Comparison of ENCODE assay signal across 8 mouse cellular contexts in the genomic region with DNA sequence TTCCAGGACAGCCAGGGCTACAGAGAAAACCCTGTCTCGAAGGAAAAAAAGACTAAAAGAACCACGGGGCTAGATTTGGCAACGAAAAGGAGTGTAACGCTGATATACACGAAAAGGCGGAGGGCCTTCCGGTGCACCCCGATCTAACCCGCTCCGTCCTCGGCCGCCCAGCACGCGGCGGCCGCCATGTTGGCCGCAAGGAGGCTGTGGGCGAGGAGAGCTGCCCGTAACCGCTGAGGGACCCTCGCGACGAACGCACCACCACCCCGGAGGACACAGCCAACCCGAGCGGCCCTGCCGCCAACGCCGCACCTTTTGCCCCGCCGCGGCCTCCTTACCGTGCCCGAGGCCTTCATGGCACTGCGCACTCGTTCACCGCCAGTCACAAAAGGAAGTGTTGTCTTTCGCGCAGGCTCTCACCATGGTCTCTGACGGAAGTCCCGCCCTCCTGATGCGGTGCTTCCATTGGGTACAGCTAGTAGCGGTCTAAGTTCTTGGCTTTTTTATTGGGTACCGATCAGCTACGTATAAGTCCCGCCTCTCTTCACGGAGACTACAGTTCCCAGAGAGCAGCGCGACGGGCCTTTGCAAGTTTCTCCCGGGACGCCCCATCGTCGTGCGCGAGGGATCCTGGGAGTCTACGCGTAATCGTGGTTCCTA. TPM values are rescaled to one million over a fixed set of nuclear protein-coding genes. Genes with fewer than 3 reads are reported as not detected.
A peak's percentile ranks its signal among the peaks of the same experiment; 100 is the strongest.
DNase-seq lines count a peak whose midpoint lies in the region; ATAC-seq and TF ChIP-seq lines count a peak whose summit lies in the region.

TSS of gene Rpl18a (minus strand) at position 392 of the 660 bp plus-strand sequence.

- under 1% methylated on average over 60 of the region's 60 CpGs for WGBS in embryonic facial prominence, embryonic 13.5 days
- WGBS in kidney, adult 2 months, result under 1% methylated on average over 60 of the region's 60 CpGs
- under 1% methylated on average over 60 of the region's 60 CpGs for WGBS in limb, embryonic 12.5 days
- WGBS in midbrain, embryonic 15.5 days, result under 1% methylated on average over 60 of the region's 60 CpGs
- under 1% methylated on average over 60 of the region's 60 CpGs for WGBS in spleen, adult 2 months

- peak within 1 kb of the TSS; percentile 89 for H3K4me2 ChIP-seq in embryonic facial prominence, embryonic 13.5 days
- peak within 1 kb of the TSS; percentile 98 for H3K4me2 ChIP-seq in limb, embryonic 12.5 days
- H3K4me2 ChIP-seq in midbrain, embryonic 15.5 days, result peak within 1 kb of the TSS; percentile 92

- peaks cover 30% of the 10 kb centered on the region for H3K27me3 ChIP-seq in embryonic facial prominence, embryonic 13.5 days
- H3K27me3 ChIP-seq in kidney, adult 2 months (replicated peaks; ENCODE audit: control insufficient read depth, insufficient read depth, low read length), result no peaks in the 10 kb centered on the region
- peaks cover 34% of the 10 kb centered on the region for H3K27me3 ChIP-seq in limb, embryonic 12.5 days
- peaks cover 30% of the 10 kb centered on the region for H3K27me3 ChIP-seq in midbrain, embryonic 15.5 days (replicated peaks)
- H3K27me3 ChIP-seq in spleen, adult 2 months (ENCODE audit: control insufficient read depth, insufficient read depth, low read length), result peaks cover 8% of the 10 kb centered on the region

- ATAC-seq in embryonic facial prominence, embryonic 13.5 days (ENCODE audit: insufficient number of reproducible peaks, insufficient read depth, low FRiP score, low TSS enrichment, low read depth), result peak; percentile 97
- peak; percentile 98 for ATAC-seq in limb, embryonic 12.5 days (ENCODE audit: insufficient number of reproducible peaks, insufficient read depth, low FRiP score, low TSS enrichment, low read depth)
- peak; percentile 98 for ATAC-seq in midbrain, embryonic 15.5 days (replicated peaks)

- no peak for TF ChIP-seq CTCF in kidney, adult 2 months (conservative IDR thresholded peaks at IDR 0.05; ENCODE audit: insufficient read depth, insufficient read length, low read depth, low read length)
- no peak for TF ChIP-seq CTCF in spleen, adult 2 months (IDR thresholded peaks at IDR 0.05; ENCODE audit: extremely low read depth, insufficient read depth, insufficient read length, insufficient replicate concordance)

- peak within 1 kb of the TSS; percentile 86 for H3K4me3 ChIP-seq in embryonic facial prominence, embryonic 13.5 days
- H3K4me3 ChIP-seq in kidney, adult 2 months (ENCODE audit: insufficient read depth, low read depth, low read length), result peak within 1 kb of the TSS; percentile 82
- H3K4me3 ChIP-seq in limb, embryonic 12.5 days (replicated peaks), result peak within 1 kb of the TSS; percentile 85
- peak within 1 kb of the TSS; percentile 91 for H3K4me3 ChIP-seq in midbrain, embryonic 15.5 days
- peak within 1 kb of the TSS; percentile 95 for H3K4me3 ChIP-seq in spleen, adult 2 months (ENCODE audit: extremely low read depth, insufficient read depth, insufficient read length)

- peaks cover 32% of the 10 kb centered on the region for H3K4me1 ChIP-seq in embryonic facial prominence, embryonic 13.5 days
- no peaks in the 10 kb centered on the region; the same call in 1 of the 2 replicates for H3K4me1 ChIP-seq in kidney, adult 2 months (ENCODE audit: control insufficient read depth, insufficient read depth, low read length)
- H3K4me1 ChIP-seq in limb, embryonic 12.5 days (replicated peaks), result peaks cover 29% of the 10 kb centered on the region
- peaks cover 28% of the 10 kb centered on the region for H3K4me1 ChIP-seq in midbrain, embryonic 15.5 days
- peaks cover 22% of the 10 kb centered on the region for H3K4me1 ChIP-seq in spleen, adult 2 months (ENCODE audit: control insufficient read depth, insufficient read depth, insufficient read length)

- H3K27ac ChIP-seq in embryonic facial prominence, embryonic 13.5 days, result peak within 1 kb of the TSS; percentile 91
- H3K27ac ChIP-seq in kidney, adult 2 months (ENCODE audit: insufficient read depth, low read depth, low read length), result peak within 1 kb of the TSS; percentile 64
- H3K27ac ChIP-seq in limb, embryonic 12.5 days, result peak within 1 kb of the TSS; percentile 87
- H3K27ac ChIP-seq in midbrain, embryonic 15.5 days, result peak within 1 kb of the TSS; percentile 85
- H3K27ac ChIP-seq in spleen, adult 2 months (ENCODE audit: insufficient read depth, low read length), result peak within 1 kb of the TSS; percentile 80

- peak within 1 kb of the TSS; percentile 95 for H3K9ac ChIP-seq in embryonic facial prominence, embryonic 13.5 days
- peak within 1 kb of the TSS; percentile 90 for H3K9ac ChIP-seq in limb, embryonic 12.5 days (replicated peaks)
- H3K9ac ChIP-seq in midbrain, embryonic 15.5 days, result peak within 1 kb of the TSS; percentile 86

- peak; percentile 88 for DNase-seq in 3134 (ENCODE audit: extremely low read depth, insufficient read length, low spot score)
- DNase-seq in adrenal gland, postnatal 36 days, result peak; percentile 95
- peak; percentile 97 to 99 for DNase-seq in heart, adult 18-20 months
- peak; percentile 99 for DNase-seq in kidney, adult 2 months
- peak; percentile 94 to 98 for DNase-seq in spleen, adult 2 months (ENCODE audit: low read depth in 1 of 2, low spot score in 2 of 2)

- TF ChIP-seq POLR2A in kidney, adult 2 months (IDR thresholded peaks at IDR 0.05; ENCODE audit: low read depth, low read length), result peak; percentile 74
- TF ChIP-seq POLR2A in spleen, adult 2 months (IDR thresholded peaks at IDR 0.05; ENCODE audit: low read depth, low read length), result peak; percentile 91

- H3K36me3 ChIP-seq in embryonic facial prominence, embryonic 13.5 days, result peaks cover 28% of the 10 kb centered on the region
- H3K36me3 ChIP-seq in kidney, adult 2 months (ENCODE audit: control insufficient read depth, insufficient read depth, low read length), result no peaks in the 10 kb centered on the region
- peaks cover 32% of the 10 kb centered on the region for H3K36me3 ChIP-seq in limb, embryonic 12.5 days
- H3K36me3 ChIP-seq in midbrain, embryonic 15.5 days (replicated peaks), result peaks cover 19% of the 10 kb centered on the region
- H3K36me3 ChIP-seq in spleen, adult 2 months (ENCODE audit: control insufficient read depth, insufficient read depth, low read length), result peaks cover 22% of the 10 kb centered on the region

- no peaks in the 10 kb centered on the region for H3K9me3 ChIP-seq in embryonic facial prominence, embryonic 13.5 days
- H3K9me3 ChIP-seq in limb, embryonic 12.5 days, result no peaks in the 10 kb centered on the region
- H3K9me3 ChIP-seq in midbrain, embryonic 15.5 days, result no peaks in the 10 kb centered on the region

RNA-seq across cellular contexts. Expression of gene Rpl18a, which starts in this region (rescaled TPM):
- 1,000 to 10,000 TPM; 1,312 to 1,373 TPM for total RNA-seq in adrenal gland, postnatal 36 days (2021)
- polyA plus RNA-seq in embryonic facial prominence, embryonic 13.5 days (2015; fragmentation: Nextera tagmentation; extraction: Ambion mirVana), result 4,412 and 4,959 TPM in 2 replicates
- total RNA-seq in heart, adult 18-20 months (2021), result 1,000 to 10,000 TPM; 1,029 to 1,075 TPM
- polyA plus RNA-seq in kidney, adult 2 months (2012; rRNA removed), result 3,589 and 3,709 TPM in 2 replicates
- polyA plus RNA-seq in limb, embryonic 12.5 days (2016; fragmentation: Nextera tagmentation; extraction: Ambion mirVana), result 3,693 and 3,808 TPM in 2 replicates
- 2,076 and 2,093 TPM in 2 replicates for polyA plus RNA-seq in midbrain, embryonic 15.5 days (2015; fragmentation: Nextera tagmentation; extraction: Ambion mirVana)
- polyA plus RNA-seq in spleen, adult 2 months (2012; rRNA removed), result 7,043 and 8,184 TPM in 2 replicates

Comparison
In these comparisons a context has a peak if more than half of its experiments do, and no peak if none do; other contexts are left out.
1. Peak in every context shown above with its lines: DNase-seq, ATAC-seq, H3K4me3 ChIP-seq and H3K27ac ChIP-seq.